Mouse (Mus musculus): Measurements from ENCODE around the gene Il1a. TPM values are rescaled to one million over a fixed set of nuclear protein-coding genes. Genes with fewer than 3 reads are reported as not detected.

The Il1a gene
- under 1 TPM; 0.40 to 0.63 TPM for total RNA-seq (2021)

DNA sequence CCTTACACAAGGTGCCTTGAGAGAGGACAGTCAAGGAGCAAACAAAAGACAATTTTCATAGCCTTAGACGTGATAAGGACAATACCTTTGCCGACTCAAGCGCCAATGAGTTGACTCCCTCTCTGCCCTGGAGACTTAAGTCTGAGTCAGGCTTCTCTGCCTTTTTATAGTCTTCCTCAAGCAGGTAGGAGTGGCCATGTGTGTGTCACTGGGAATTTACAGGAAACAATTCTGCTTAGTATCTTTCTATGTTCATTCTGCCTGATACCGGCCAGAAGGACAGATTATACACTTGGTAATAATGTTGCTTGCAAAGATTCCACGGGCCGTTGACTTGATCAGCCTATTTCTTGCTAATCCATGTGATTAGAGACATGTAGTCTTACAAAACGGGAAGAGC is at the start of gene Il1a:
Gene Il1a, minus strand, starts transcription at position 137 of the 400 bp plus-strand sequence.
- no peak for DNase-seq

DNA sequence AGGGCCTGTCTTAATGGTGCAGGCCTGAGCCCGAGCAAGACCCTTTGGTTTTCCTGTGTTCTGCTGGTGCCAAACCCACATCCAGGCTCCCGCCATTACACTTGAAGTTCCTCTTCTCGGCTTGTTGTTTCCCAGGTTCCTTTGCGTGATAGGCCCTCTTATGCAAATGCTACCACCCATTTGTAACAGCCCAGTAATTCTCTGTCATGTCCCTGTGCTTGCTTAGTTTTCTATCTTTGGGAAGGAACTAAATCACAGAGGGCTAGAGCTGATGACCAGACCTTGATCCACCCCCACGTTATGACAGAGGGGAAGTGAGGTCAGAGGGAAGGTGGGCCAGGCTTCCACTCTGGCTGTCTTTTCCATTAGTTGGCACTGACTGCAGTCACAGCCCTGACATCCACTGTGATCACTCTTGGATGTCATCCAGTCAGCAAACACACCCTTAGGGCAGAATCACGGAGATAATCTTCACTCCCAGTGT is 28.4 kb upstream of the Il1a start:
- DNase-seq: no peak

DNA sequence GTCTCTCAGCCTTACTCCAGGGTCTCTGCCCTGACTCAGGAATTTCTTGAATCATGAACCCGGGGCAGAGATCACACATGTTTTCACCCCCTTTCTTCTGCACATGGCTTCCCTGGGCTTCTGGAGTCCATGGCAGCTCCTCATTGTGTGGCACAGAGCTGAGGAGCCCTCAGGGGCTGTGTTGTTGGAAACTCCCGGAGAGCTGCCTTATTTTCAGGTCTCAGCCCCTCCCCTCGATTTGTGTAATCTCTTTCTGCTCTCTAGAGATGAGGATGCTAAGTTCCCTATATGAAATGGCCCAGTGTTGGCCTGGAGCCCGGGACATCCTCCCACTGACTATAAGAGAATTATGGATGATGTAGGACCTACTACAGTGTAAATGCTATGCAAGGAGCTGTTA is 23.7 kb upstream of the Il1a start:
- DNase-seq: no peak

- DNase-seq: no peak
Observed at GRCm38 (mm10) chr2:129330540-129330939, 20.8 kb upstream of the Il1a start.

DNA sequence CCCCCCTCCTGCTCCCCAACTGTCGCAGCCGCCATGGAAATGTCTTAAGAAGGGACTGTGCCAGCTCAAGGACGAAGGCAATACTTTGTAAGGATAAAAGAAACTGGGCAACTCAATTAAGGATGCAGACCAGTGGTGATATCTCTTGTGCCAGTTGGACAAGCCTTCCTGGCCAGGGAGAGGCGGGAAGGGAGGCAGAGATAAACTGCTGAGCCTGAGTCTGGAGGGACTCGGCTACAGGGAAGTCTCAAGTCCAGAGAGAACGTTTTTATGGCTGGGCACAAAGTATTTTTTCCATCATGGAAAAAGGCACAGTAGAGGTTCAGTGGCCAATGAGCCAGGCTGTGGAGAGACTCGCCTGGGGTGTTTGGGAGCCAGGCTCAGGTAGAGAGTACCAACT is 20.3 kb upstream of the Il1a start:
- DNase-seq: no peak

DNA sequence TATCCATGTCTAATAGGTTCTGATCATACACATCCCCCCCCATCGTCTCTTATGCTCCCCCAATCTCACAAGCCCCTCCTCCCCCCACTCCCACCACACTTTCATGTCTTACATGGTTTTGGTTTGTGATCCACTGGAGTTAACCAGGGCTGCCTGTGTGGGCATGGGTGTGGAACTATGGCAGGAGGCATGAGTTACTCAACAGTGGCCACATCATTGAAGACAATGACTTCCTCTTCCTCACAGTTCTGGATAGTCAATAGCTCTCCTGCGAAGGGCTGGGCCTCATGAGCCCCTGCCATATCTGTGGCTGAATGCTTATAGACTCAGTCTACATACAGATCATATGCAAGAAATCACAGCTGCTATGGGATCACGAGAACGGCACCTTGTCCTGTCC is 18.5 kb upstream of the Il1a start:
- no peak for DNase-seq

GRCm38 (mm10) chr2:129324216-129324615 is 14.4 kb upstream of the Il1a start:
- no peak for DNase-seq

GRCm38 (mm10) chr2:129322117-129322635 is 12.4 kb upstream of the Il1a start:
- no peak for DNase-seq

DNA sequence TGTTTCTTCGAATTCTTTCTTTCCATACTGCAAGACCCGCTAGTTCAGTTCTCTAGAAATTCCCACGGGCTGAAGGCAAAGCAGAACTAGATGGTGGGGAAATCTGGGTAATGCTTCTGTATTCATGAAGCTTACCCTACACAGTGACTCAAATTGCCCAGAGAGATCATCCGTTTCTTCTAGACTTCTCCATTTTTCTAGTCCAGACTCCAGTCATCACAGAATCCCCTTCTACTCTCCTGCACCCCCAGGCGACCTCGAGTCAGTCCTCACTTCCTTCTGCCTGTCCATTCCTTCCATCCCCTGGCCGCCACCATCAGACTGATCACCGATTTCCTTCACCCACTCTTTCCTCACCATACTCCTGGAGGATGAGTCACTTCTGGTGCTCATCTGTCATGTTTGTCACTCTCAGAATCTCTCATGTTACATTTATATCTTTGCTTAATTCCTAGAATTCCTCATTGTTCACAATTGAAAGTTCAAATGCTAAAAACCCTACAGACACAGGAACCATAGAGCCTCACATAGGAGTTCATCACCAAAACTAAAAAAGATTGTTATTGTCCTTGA is 10.3 kb upstream of the Il1a start:
- DNase-seq: peak; percentile 8 to 13

GRCm38 (mm10) chr2:129315831-129316230 is 6.1 kb upstream of the Il1a start:
- no peak for DNase-seq

DNA sequence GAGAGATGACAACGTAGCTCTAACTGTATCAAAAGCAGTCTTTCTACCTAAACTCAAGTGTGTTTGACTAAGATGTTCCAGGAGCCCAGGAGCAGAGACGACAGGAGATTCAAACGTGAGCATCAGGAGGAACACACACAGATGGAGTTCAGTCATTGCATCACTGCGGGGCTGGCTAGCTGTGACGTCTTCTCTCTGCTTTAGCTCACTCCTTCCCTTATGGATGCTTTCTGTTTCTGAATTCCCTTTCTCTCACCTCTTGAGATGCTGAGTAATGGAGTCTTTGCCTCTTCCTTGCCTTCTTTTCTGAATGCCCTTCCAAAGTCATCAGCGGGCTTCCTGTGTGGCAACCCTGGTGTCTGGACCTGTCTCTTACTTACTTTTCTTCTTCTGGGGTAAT is 5.1 kb upstream of the Il1a start:
- no peak for DNase-seq

DNA sequence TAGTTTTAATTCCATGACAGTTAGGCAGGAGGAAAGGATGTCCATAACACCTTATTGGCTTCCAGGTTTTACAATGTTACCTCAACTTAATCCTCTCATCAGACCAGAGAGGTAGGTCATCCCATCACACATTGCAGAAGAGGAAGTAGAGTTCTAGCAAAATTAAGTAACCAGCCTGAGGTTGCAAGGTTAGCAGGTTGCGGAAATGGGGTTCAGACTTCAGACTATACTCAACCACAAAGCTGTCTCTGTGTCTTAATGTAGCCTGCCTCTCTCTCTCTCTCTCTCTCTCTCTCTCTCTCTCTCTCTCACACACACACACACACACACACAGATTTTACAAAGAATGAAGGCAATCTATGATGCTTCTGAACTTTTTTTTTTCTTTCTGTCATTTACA is 4.2 kb upstream of the Il1a start:
- DNase-seq: no peak

DNA sequence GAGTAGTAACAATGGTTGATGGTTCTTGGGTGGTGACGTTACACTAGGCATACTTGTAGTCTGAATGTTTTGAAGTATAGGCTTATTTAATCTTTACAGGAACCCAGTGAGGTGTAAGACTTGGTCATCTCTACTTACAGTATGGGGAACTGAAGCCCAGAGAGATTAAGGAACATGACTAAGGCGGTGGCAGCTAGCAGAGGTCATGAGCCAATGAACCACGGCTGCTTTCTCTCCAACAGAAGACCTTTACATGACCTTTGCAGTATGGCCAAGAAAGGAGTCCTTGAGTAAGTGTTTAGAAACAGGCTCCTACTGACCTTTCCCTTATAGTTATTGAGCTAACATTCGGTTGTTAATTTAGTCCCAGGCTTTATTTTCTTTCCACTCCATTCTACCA is 3.8 kb downstream of the Il1a start:
- DNase-seq: no peak

- DNase-seq: no peak
Observed at GRCm38 (mm10) chr2:129297589-129297982, 12.2 kb downstream of the Il1a start.

DNA sequence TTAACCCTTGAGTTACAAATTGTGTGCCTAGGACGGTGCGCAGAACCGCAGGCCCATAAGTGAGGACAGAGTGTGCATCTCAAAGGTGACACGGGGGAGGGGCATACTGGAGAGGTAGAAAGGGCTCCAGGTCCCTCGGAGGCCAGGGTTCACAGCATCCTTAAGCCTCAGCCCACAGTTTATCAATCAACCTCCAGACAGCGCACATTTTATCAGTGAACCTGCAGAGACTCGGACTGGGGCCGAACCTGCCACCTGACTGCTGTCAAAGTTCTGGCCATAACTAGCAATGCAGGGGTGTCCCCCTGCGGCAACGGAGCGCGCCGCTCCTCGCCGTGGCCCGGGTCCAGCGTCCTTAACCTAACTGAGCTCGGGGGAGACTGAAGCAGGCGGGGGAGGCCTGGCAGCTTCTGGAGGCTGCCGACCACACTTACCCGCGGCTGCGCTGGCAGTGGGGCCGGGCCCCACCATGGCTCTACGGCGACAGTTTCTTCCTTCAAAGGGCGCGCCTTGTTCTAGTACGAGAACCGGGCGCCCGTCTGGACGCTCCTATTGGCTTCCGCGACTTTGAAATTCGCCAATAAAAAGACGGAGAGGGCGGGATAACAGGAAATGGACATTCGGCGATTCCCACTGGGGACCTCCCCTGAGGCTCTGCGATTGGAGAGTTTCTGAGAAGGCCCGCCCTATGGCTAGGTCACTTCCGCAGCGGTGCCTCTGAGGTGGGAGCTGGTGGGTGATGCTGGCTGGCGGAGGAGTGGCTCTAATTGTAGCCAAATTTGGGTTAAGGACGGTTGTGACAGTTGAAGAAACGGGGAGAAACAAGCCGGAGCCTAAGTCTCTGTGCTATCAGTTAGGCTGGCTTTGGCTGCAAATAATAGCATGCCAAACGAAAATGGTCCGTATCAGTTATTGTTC is 12.8 kb downstream of the Il1a start, which contains the start of gene Ckap2l:
Gene Ckap2l, minus strand, starts transcription at position 542 of the 918 bp plus-strand sequence.
- peak; percentile 98 for DNase-seq

- no peak for DNase-seq
Observed at GRCm38 (mm10) chr2:129296086-129296485, 13.7 kb downstream of the Il1a start.

DNA sequence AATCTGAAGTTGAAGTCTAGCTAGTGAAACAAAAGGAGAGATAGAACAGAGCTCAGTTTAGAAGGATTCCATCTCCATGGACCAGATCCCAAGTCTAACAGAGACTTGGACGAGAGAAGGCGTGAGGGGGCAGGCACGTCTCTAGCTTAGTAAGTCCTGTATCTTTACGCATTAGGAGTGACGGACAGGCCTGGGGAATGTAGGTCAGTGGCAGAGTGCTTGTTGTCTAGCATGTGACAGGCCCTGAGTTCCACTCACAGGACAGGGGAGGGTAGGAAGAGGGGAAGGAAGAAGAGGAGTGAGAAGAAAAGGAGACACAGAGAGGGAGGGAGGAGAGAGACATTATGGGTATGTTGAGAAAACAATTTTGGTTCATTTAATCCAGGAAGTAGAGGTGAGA is 14.7 kb downstream of the Il1a start:
- no peak for DNase-seq

- DNase-seq: no peak
Observed at GRCm38 (mm10) chr2:129273823-129274222, 35.9 kb downstream of the Il1a start.

- DNase-seq: no peak
Observed at GRCm38 (mm10) chr2:129270621-129271020, 39.2 kb downstream of the Il1a start.

DNA sequence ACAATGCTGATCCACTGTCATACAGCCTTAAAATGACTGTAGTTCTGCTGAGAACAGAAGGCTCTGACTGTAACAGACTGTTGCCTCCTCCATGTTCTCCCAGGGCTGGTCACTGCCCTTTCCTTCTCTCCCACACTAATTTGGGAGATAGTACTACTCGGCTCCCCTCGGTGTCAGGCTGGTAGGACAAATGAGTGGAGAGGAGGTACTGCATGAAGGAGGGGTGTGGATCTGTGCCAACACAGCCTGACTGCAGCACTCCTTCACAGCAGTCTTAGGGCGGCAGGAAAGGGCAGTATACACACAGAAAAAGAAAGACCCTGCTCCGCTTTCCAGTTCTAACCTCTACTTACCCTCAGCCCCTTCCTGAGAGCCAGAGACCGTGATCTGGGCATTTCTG is 39.8 kb downstream of the Il1a start:
- DNase-seq: no peak

GRCm38 (mm10) chr2:129269161-129269643 is 40.6 kb downstream of the Il1a start:
- no peak for DNase-seq

- DNase-seq: no peak
Observed at GRCm38 (mm10) chr2:129267738-129268137, 42.0 kb downstream of the Il1a start.

DNA sequence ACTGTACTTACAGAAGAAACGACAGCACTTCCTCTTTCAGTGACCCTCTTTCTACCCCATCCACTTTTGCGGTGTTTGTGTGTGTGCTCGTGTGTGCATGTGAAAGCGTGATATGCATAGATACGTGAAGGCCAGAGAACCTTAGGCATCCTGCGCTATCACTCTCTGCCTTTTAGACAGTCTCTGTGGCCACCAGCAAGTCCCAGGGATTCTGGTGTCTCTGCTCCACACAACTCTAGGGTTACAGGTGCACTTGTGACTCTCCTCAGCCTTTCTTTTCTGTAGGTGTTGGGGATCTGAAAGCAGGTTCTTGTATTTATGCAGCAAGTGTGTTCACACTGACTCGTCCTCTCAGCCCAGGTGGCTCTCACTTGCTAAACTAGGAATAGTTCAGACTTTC is 44.5 kb downstream of the Il1a start:
- DNase-seq: no peak

Data from layer of hippocampus, postnatal 36 days (tissue).